Mouse (Mus musculus): Measurements from ENCODE around the gene Ksr1. TPM values are rescaled to one million over a fixed set of nuclear protein-coding genes. Genes with fewer than 3 reads are reported as not detected.

Gene Ksr1
- total and polyA plus RNA-seq, 3 experiments, result 22.5 to 73.1 (median 61.2) TPM

DNA sequence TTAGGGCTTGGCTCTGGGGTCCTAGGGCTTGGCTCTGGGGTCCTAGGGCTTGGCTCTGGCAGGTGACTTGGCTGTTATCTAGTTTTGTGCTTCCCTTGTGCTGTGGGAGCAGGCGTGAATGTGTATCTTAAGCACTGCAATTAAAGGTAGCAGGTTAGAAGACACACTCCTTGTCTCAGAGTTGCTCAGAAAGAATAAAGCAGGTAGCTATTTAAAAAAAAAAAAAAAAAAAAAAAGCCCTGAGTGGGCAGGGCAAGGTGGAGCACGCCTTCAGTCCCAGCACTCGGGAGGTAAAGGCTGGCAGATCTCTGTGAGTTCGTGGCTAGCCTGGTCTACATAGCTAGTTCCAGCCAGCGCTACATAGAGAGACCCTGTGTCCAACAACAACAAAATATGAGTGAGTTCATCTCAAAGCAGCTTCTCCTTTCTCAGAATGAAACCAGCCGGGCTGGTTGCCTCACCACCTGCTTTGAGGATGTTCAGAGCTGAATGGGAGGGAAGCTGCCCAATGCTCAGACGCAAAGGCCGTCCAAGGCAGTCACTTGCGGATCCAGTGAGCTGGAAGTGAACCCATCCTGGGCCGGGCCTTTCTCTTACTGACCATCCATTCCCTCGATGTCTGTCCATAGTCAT lies 6.2 kb downstream of the Ksr1 start:
- H3K79me2 ChIP-seq (replicated peaks; ENCODE audit: control insufficient read depth, extremely low read depth, insufficient read depth, poor library complexity, severe bottlenecking), result peaks cover 100% of the 10 kb centered on the region
- in situ Hi-C loops (cut with MboI; ENCODE audit: low pct_ligation_motif_present, low pct_unique_long_range_greater_than_20kb, low sequenced_read_pairs), result loop anchor here (5.0 to 10.0 kb wide), 2 partner anchors 33 to 55 kb away; no protein-coding TSS in a partner anchor
- H3K9me3 ChIP-seq (replicated peaks; ENCODE audit: low read length), result peaks cover 11% of the 10 kb centered on the region
- no peaks in the 10 kb centered on the region for H3K27me3 ChIP-seq (replicated peaks)
- H3K27ac ChIP-seq (ENCODE audit: insufficient read depth, low read depth), result peak overlapping the region; percentile 72
- H3K4me2 ChIP-seq (ENCODE audit: insufficient read depth, low read depth, poor library complexity, severe bottlenecking), result peak overlapping the region; percentile 81
- H3K4me1 ChIP-seq (ENCODE audit: control insufficient read depth in 1 of 2, insufficient read depth in 2 of 2), result peaks cover 29 to 75% of the 10 kb centered on the region in 2 experiments
- H3K36me3 ChIP-seq (replicated peaks in 1 of 2; ENCODE audit: control insufficient read depth in 1 of 2, insufficient read depth in 1 of 2, low read length in 1 of 2), result peaks cover 9 to 59% of the 10 kb centered on the region in 2 experiments
- dilution Hi-C loops (cut with MboI; ENCODE audit: extremely low pct_ligation_motif_present, extremely low pct_unique_long_range_greater_than_20kb, low sequenced_read_pairs), result no loop called here
- DNase-seq (ENCODE audit: extremely low read depth), result peak; percentile 76
- peak overlapping the region in 1 of 3 experiments; percentile 2 for H3K4me3 ChIP-seq (replicated peaks in 1 of 3; ENCODE audit: low read depth in 2 of 3, low read length in 2 of 3, poor library complexity in 1 of 3)
- H3K9ac ChIP-seq (ENCODE audit: insufficient read depth, low read depth), result peak overlapping the region; percentile 91
- TF ChIP-seq MYC (IDR thresholded peaks at IDR 0.05; ENCODE audit: low read depth, low read length) (0 out of 2 replicates have a peak, but pooled peaks have one; percentile 34), ZMIZ1 (IDR thresholded peaks at IDR 0.05; ENCODE audit: low read depth, low read length) (no peak), ZNF384 (IDR thresholded peaks at IDR 0.05; ENCODE audit: low read depth, low read length) (peak; percentile 94), JUN (IDR thresholded peaks at IDR 0.05; ENCODE audit: insufficient read depth, low read depth, low read length) (no peak), MAZ (IDR thresholded peaks at IDR 0.05; ENCODE audit: low read depth, low read length) (no peak), CHD1 (IDR thresholded peaks at IDR 0.05; ENCODE audit: low read depth, low read length) (no peak; the same call in 1 of the 2 replicates), USF1 (IDR thresholded peaks at IDR 0.05; ENCODE audit: low read depth, low read length) (no peak), EP300 (IDR thresholded peaks at IDR 0.05; ENCODE audit: low read length) (peak; percentile 56; the same call in 1 of the 2 replicates), POLR2A (IDR thresholded peaks at IDR 0.05; ENCODE audit: low read depth, low read length) (peak; percentile 35; the same call in 1 of the 2 replicates), ZKSCAN1 (IDR thresholded peaks at IDR 0.05; ENCODE audit: borderline replicate concordance, low read depth, low read length) (no peak), UBTF (IDR thresholded peaks at IDR 0.05; ENCODE audit: low read depth, low read length) (peak; percentile 87; the same call in 1 of the 2 replicates), NRF1 (IDR thresholded peaks at IDR 0.05; ENCODE audit: low read depth, low read length) (no peak), GABPA (IDR thresholded peaks at IDR 0.05; ENCODE audit: insufficient replicate concordance, low read depth, low read length) (no peak), MAFK (IDR thresholded peaks at IDR 0.05; ENCODE audit: insufficient replicate concordance, low read length) (no peak), JUND (conservative IDR thresholded peaks at IDR 0.05; ENCODE audit: low read depth, low read length) (0 out of 2 replicates have a peak, but pooled peaks have one; percentile 22), POLR2AphosphoS2 (IDR thresholded peaks at IDR 0.05; ENCODE audit: low read depth, low read length) (no peak), SIN3A (IDR thresholded peaks at IDR 0.05; ENCODE audit: low read length) (peak; percentile 61; the same call in 1 of the 2 replicates), MXI1 (IDR thresholded peaks at IDR 0.05; ENCODE audit: low read depth, low read length) (no peak), BHLHE40 (IDR thresholded peaks at IDR 0.05; ENCODE audit: low read depth, low read length) (peak; percentile 5; the same call in 1 of the 2 replicates), ELF1 (IDR thresholded peaks at IDR 0.05; ENCODE audit: low read depth, low read length) (peak; percentile 11; the same call in 1 of the 2 replicates), ZC3H11A (IDR thresholded peaks at IDR 0.05; ENCODE audit: low read depth, low read length) (no peak), IRF4 (IDR thresholded peaks at IDR 0.05; ENCODE audit: low read depth, low read length) (peak; percentile 76), TBP (conservative IDR thresholded peaks at IDR 0.05; ENCODE audit: low read depth, low read length) (0 out of 2 replicates have a peak, but pooled peaks have one; percentile 54), MAX (IDR thresholded peaks at IDR 0.05; ENCODE audit: low read length) (no peak), E2F4 (IDR thresholded peaks at IDR 0.05; ENCODE audit: insufficient replicate concordance, low read depth, low read length) (no peak), TCF12 (IDR thresholded peaks at IDR 0.05; ENCODE audit: low read depth, low read length) (peak; percentile 75), SMC3 (IDR thresholded peaks at IDR 0.05; ENCODE audit: low read depth, low read length) (peak; percentile 8; the same call in 1 of the 2 replicates), RCOR1 (conservative IDR thresholded peaks at IDR 0.05; ENCODE audit: low read depth, low read length) (no peak), ETS1 (conservative IDR thresholded peaks at IDR 0.05; ENCODE audit: low read depth, low read length) (peak; percentile 52)
